In the genomic region with DNA sequence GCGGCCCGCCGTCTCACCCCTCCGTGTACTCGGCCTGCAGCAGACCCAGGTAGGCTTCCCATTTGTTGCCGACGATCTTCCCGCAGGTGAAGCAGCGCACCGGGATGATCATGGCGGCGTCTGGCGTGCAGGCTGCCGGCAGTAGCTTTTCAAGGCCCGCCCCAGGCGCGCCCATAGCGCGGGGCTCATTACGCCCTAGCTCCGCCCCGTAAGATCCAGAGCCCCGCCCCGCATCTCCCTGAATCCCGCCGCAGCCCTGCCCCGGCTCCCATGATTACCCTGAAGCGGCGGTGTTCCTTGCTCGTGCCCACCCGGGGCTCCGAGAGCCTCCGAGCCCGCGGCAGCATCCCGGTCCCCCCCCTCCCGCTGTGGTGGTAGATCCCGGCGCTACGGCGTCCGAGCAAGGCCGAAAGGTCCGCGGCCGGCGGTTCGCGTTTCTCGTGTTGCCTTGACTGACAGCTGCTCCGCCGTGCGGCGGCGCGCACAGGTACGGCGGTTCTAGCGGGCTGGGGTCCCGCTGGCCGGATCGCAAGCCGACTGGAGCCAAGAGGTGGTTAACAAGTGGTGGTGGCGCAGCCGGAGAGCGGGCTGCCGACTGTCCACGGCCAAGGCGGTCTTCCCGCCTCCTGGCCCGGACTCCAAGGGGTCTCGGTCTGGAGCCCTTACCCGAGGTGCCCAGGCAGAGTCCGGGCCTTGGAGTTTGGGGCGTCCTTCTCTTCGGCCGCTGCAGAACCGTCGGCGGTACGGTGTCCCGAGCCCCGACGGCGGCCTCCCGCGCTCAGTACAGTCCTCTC, we compare ENCODE assay signal across 8 mouse cellular contexts. TPM values are rescaled to one million over a fixed set of nuclear protein-coding genes. Genes with fewer than 3 reads are reported as not detected.
DNase-seq lines count a peak whose midpoint lies in the region; ATAC-seq and TF ChIP-seq lines count a peak whose summit lies in the region.

A gene (minus strand): TSS at position 122 of the 794 bp plus-strand sequence.
A gene (plus strand): TSS at position 230 of the 794 bp plus-strand sequence.

- in situ Hi-C loops in CH12.LX (cut with MboI; ENCODE audit: low pct_ligation_motif_present, low pct_unique_long_range_greater_than_20kb, low sequenced_read_pairs) = no loop called here

- peak; percentile 79 for DNase-seq in CH12.LX (ENCODE audit: extremely low read depth)
- peak; percentile 81 for DNase-seq in c-Kit-negative CD71-positive TER-119-positive erythroid progenitor cells, embryonic 14.5 days (ENCODE audit: low read depth, low spot score)
- peak; percentile 92 for DNase-seq in forebrain, embryonic 10.5 days (ENCODE audit: extremely low spot score, low spot score)
- DNase-seq in kidney, postnatal 25 days = peak; percentile 85 to 93
- DNase-seq in lung, adult 18-20 months = peak; percentile 82 to 84
- DNase-seq in testis, postnatal 10 days (ENCODE audit: low spot score) = peak; percentile 91

- no peak for TF ChIP-seq EP300 in CH12.LX (IDR thresholded peaks at IDR 0.05; ENCODE audit: low read length)

- peak; percentile 41 for ATAC-seq in heart, embryonic 15.5 days (replicated peaks; ENCODE audit: insufficient number of reproducible peaks, insufficient read depth, low FRiP score, low read depth)
- peak; percentile 80 for ATAC-seq in neural tube, embryonic 14.5 days (ENCODE audit: low read depth)

- no peak for TF ChIP-seq CTCF in CH12.LX (conservative IDR thresholded peaks at IDR 0.05 in 1 of 2, IDR thresholded peaks at IDR 0.05 in 1 of 2; ENCODE audit: low read depth in 2 of 2, low read length in 2 of 2)

- H3K9me3 ChIP-seq in CH12.LX (replicated peaks; ENCODE audit: low read length) = no peaks in the 10 kb centered on the region
- no peaks in the 10 kb centered on the region for H3K9me3 ChIP-seq in forebrain, embryonic 10.5 days
- no peaks in the 10 kb centered on the region for H3K9me3 ChIP-seq in heart, embryonic 15.5 days (replicated peaks)
- no peaks in the 10 kb centered on the region for H3K9me3 ChIP-seq in neural tube, embryonic 14.5 days (ENCODE audit: control insufficient read depth, low read length)

- peak within 1 kb of the TSS; percentile 74 to 96 (median 89) for H3K4me3 ChIP-seq in CH12.LX (replicated peaks in 1 of 3; ENCODE audit: low read depth in 2 of 3, low read length in 2 of 3, poor library complexity in 1 of 3)
- peak within 1 kb of the TSS; percentile 88 for H3K4me3 ChIP-seq in forebrain, embryonic 10.5 days
- H3K4me3 ChIP-seq in heart, embryonic 15.5 days = peak within 1 kb of the TSS; percentile 95
- peak within 1 kb of the TSS; percentile 68 for H3K4me3 ChIP-seq in neural tube, embryonic 14.5 days (ENCODE audit: low read depth, low read length)

- WGBS in forebrain, embryonic 10.5 days = under 1% methylated on average over 87 of the region's 87 CpGs
- WGBS in heart, embryonic 15.5 days = under 1% methylated on average over 87 of the region's 87 CpGs
- under 1% methylated on average over 86 of the region's 87 CpGs for WGBS in neural tube, embryonic 14.5 days

- peaks cover 18 to 40% of the 10 kb centered on the region in 2 experiments for H3K4me1 ChIP-seq in CH12.LX (ENCODE audit: control insufficient read depth in 1 of 2, insufficient read depth in 2 of 2)
- H3K4me1 ChIP-seq in forebrain, embryonic 10.5 days = peaks cover 51% of the 10 kb centered on the region
- H3K4me1 ChIP-seq in heart, embryonic 15.5 days (replicated peaks) = peaks cover 51% of the 10 kb centered on the region
- H3K4me1 ChIP-seq in neural tube, embryonic 14.5 days (ENCODE audit: control insufficient read depth, insufficient read depth, low read length) = peaks cover 19% of the 10 kb centered on the region

- peak within 1 kb of the TSS; percentile 51 for H3K9ac ChIP-seq in CH12.LX (ENCODE audit: insufficient read depth, low read depth)
- peak within 1 kb of the TSS; percentile 75 for H3K9ac ChIP-seq in heart, embryonic 15.5 days
- peak within 1 kb of the TSS; percentile 84 for H3K9ac ChIP-seq in neural tube, embryonic 14.5 days (replicated peaks; ENCODE audit: low read depth, low read length)

- TF ChIP-seq RAD21 in CH12.LX (IDR thresholded peaks at IDR 0.05; ENCODE audit: low read depth, low read length) = no peak

- H3K27ac ChIP-seq in CH12.LX (ENCODE audit: insufficient read depth, low read depth) = no peak within 1 kb of the TSS
- peak within 1 kb of the TSS; percentile 99 for H3K27ac ChIP-seq in forebrain, embryonic 10.5 days
- H3K27ac ChIP-seq in heart, embryonic 15.5 days = peak within 1 kb of the TSS; percentile 99
- peak within 1 kb of the TSS; percentile 85 for H3K27ac ChIP-seq in neural tube, embryonic 14.5 days (ENCODE audit: low read depth, low read length)

- H3K36me3 ChIP-seq in CH12.LX (replicated peaks in 1 of 2; ENCODE audit: control insufficient read depth in 1 of 2, insufficient read depth in 1 of 2, low read length in 1 of 2) = peaks cover 21 to 32% of the 10 kb centered on the region in 2 experiments
- peaks cover 26% of the 10 kb centered on the region for H3K36me3 ChIP-seq in forebrain, embryonic 10.5 days (replicated peaks)
- H3K36me3 ChIP-seq in heart, embryonic 15.5 days = peaks cover 24% of the 10 kb centered on the region
- H3K36me3 ChIP-seq in neural tube, embryonic 14.5 days (ENCODE audit: control insufficient read depth, insufficient read depth, low read length) = peaks cover 12% of the 10 kb centered on the region

- dilution Hi-C loops in CH12.LX (cut with MboI; ENCODE audit: extremely low pct_ligation_motif_present, extremely low pct_unique_long_range_greater_than_20kb, low sequenced_read_pairs) = no loop called here

- peak; percentile 88 for TF ChIP-seq POLR2A in CH12.LX (IDR thresholded peaks at IDR 0.05; ENCODE audit: low read depth, low read length)

- peaks cover 22% of the 10 kb centered on the region for H3K79me2 ChIP-seq in CH12.LX (replicated peaks; ENCODE audit: control insufficient read depth, extremely low read depth, insufficient read depth, poor library complexity, severe bottlenecking)

- peak within 1 kb of the TSS; percentile 86 for H3K4me2 ChIP-seq in CH12.LX (ENCODE audit: insufficient read depth, low read depth, poor library complexity, severe bottlenecking)
- H3K4me2 ChIP-seq in heart, embryonic 15.5 days = peak within 1 kb of the TSS; percentile 98
- peak within 1 kb of the TSS; percentile 88 for H3K4me2 ChIP-seq in neural tube, embryonic 14.5 days (ENCODE audit: low read depth, low read length)

- peaks cover 9% of the 10 kb centered on the region for H3K27me3 ChIP-seq in CH12.LX (replicated peaks)
- peaks cover 29% of the 10 kb centered on the region for H3K27me3 ChIP-seq in forebrain, embryonic 10.5 days (ENCODE audit: poor library complexity, severe bottlenecking)
- no peaks in the 10 kb centered on the region for H3K27me3 ChIP-seq in heart, embryonic 15.5 days
- no peaks in the 10 kb centered on the region for H3K27me3 ChIP-seq in neural tube, embryonic 14.5 days (ENCODE audit: control insufficient read depth, insufficient read depth, low read length)

TF ChIP-seq in CH12.LX, 34 proteins besides CTCF, POLR2A, EP300 and RAD21 (continues in another document):
- no peak for TF ChIP-seq JUN (IDR thresholded peaks at IDR 0.05; ENCODE audit: insufficient read depth, low read depth, low read length)
- TF ChIP-seq CHD1 (IDR thresholded peaks at IDR 0.05; ENCODE audit: low read depth, low read length) = peak; percentile 99
- TF ChIP-seq MAX (IDR thresholded peaks at IDR 0.05; ENCODE audit: low read length) = peak; percentile 73; the same call in 1 of the 2 replicates
- TF ChIP-seq USF2 (conservative IDR thresholded peaks at IDR 0.05; ENCODE audit: low read depth, low read length) = no peak
- TF ChIP-seq SIN3A (IDR thresholded peaks at IDR 0.05; ENCODE audit: low read length) = peak; percentile 98
- no peak for TF ChIP-seq MYC (IDR thresholded peaks at IDR 0.05; ENCODE audit: low read depth, low read length)
- TF ChIP-seq TCF12 (IDR thresholded peaks at IDR 0.05; ENCODE audit: low read depth, low read length) = 0 out of 2 replicates have a peak, but pooled peaks have one; percentile 58
- TF ChIP-seq SMC3 (IDR thresholded peaks at IDR 0.05; ENCODE audit: low read depth, low read length) = no peak
- peak; percentile 70; the same call in 1 of the 2 replicates for TF ChIP-seq ZMIZ1 (IDR thresholded peaks at IDR 0.05; ENCODE audit: low read depth, low read length)
- TF ChIP-seq ZNF384 (IDR thresholded peaks at IDR 0.05; ENCODE audit: low read depth, low read length) = no peak
- no peak for TF ChIP-seq ZKSCAN1 (IDR thresholded peaks at IDR 0.05; ENCODE audit: borderline replicate concordance, low read depth, low read length)
- TF ChIP-seq PAX5 (IDR thresholded peaks at IDR 0.05; ENCODE audit: low read length) = no peak
- 0 out of 2 replicates have a peak, but pooled peaks have one; percentile 49 for TF ChIP-seq IRF4 (IDR thresholded peaks at IDR 0.05; ENCODE audit: low read depth, low read length)
- peak; percentile 74 for TF ChIP-seq ELF1 (IDR thresholded peaks at IDR 0.05; ENCODE audit: low read depth, low read length)
- TF ChIP-seq NELFE (IDR thresholded peaks at IDR 0.05; ENCODE audit: low read depth, low read length) = peak; percentile 88
- TF ChIP-seq BHLHE40 (IDR thresholded peaks at IDR 0.05; ENCODE audit: low read depth, low read length) = 0 out of 2 replicates have a peak, but pooled peaks have one; percentile 12
- TF ChIP-seq HCFC1 (IDR thresholded peaks at IDR 0.05; ENCODE audit: low read depth, low read length) = peak; percentile 89
- TF ChIP-seq MXI1 (IDR thresholded peaks at IDR 0.05; ENCODE audit: low read depth, low read length) = peak; percentile 100
- TF ChIP-seq ETS1 (conservative IDR thresholded peaks at IDR 0.05; ENCODE audit: low read depth, low read length) = no peak
- peak; percentile 9; the same call in 1 of the 2 replicates for TF ChIP-seq NRF1 (IDR thresholded peaks at IDR 0.05; ENCODE audit: low read depth, low read length)

RNA-seq across cellular contexts. Expression of the first gene that starts in this region (rescaled TPM):
- total RNA-seq in CH12.LX (2012; rRNA removed) (82.3 and 109 TPM in 2 replicates), CH12.LX (2014; rRNA removed) (35.7 and 37.1 TPM in 2 replicates)
- polyA plus RNA-seq in CH12.LX (2012; ENCODE audit: insufficient read length, low read depth) = 57.5 and 64.8 TPM in 2 replicates
- 87.0 and 95.7 TPM in 2 replicates for polyA plus RNA-seq in forebrain, embryonic 10.5 days (2016; fragmentation: Nextera tagmentation; extraction: Ambion mirVana)
- 59.5 and 63.5 TPM in 2 replicates for polyA plus RNA-seq in heart, embryonic 15.5 days (2015; fragmentation: Nextera tagmentation; extraction: Ambion mirVana)
- polyA plus RNA-seq in neural tube, embryonic 14.5 days (2014; fragmentation: Nextera tagmentation; extraction: Ambion mirVana) = 74.0 and 87.3 TPM in 2 replicates

RNA-seq across cellular contexts. Expression of the second gene that starts in this region (rescaled TPM):
- total RNA-seq in CH12.LX (2012; rRNA removed) (28.9 and 30.0 TPM in 2 replicates), CH12.LX (2014; rRNA removed) (23.8 and 28.4 TPM in 2 replicates)
- polyA plus RNA-seq in CH12.LX (2012; ENCODE audit: insufficient read length, low read depth) = 20.3 and 21.2 TPM in 2 replicates
- 31.4 and 37.9 TPM in 2 replicates for polyA plus RNA-seq in forebrain, embryonic 10.5 days (2016; fragmentation: Nextera tagmentation; extraction: Ambion mirVana)
- polyA plus RNA-seq in heart, embryonic 15.5 days (2015; fragmentation: Nextera tagmentation; extraction: Ambion mirVana) = 48.9 and 62.8 TPM in 2 replicates
- 55.7 and 63.3 TPM in 2 replicates for polyA plus RNA-seq in neural tube, embryonic 14.5 days (2014; fragmentation: Nextera tagmentation; extraction: Ambion mirVana)
